Mouse (Mus musculus) lung, postnatal 0 days (tissue): ENCODE data around the gene Lrrn2.

Source experiments
- CTCF ChIP-seq: IDR thresholded peaks from 2 replicates; pipeline ENCODE4 v1.5.1; 2016; ENCODE audit warnings: antibody characterized with exemption, mild to moderate bottlenecking
- EP300 ChIP-seq: IDR thresholded peaks from 2 replicates; pipeline ENCODE4 v1.6.1; 2016; ENCODE audit warnings: antibody characterized with exemption, mild to moderate bottlenecking, control low read depth

GRCm38 (mm10) chr1:132921071-132921470, 41.0 kb downstream of the Lrrn2 start:
- TF ChIP-seq CTCF = no peak
- TF ChIP-seq EP300 = no peak
